28 mouse cellular contexts compared by ENCODE assay signal in genomic region chr8:125639631-125640030, GRCm38 (mm10). TPM values are rescaled to one million over a fixed set of nuclear protein-coding genes. Genes with fewer than 3 reads are reported as not detected.
A peak's percentile ranks its signal among the peaks of the same experiment; 100 is the strongest.
DNase-seq lines count a peak whose midpoint lies in the region; ATAC-seq and TF ChIP-seq lines count a peak whose summit lies in the region.
"Had no signal": no experiment of that assay in that cellular context is flagged by ENCODE, and none has a peak within 500 bp of the region (broad histone marks: within the 10 kb centered on the region; RNA-seq: fewer than 3 reads in every experiment).

No protein-coding gene starts in this region.

- ATAC-seq in midbrain, embryonic 11.5 days (ENCODE audit: low FRiP score): no peak
- no peak for ATAC-seq in midbrain, embryonic 15.5 days (replicated peaks)
- no peak for ATAC-seq in monocyte, adult 5-6 weeks (replicated peaks; ENCODE audit: insufficient number of reproducible peaks, low FRiP score, low TSS enrichment, poor library complexity, severe bottlenecking)
- ATAC-seq: activated CD4-positive, CD25-positive, alpha-beta regulatory T cell, adult 4 months; CD4-positive, CD25-positive, alpha-beta regulatory T cell, adult 4 months; forebrain, embryonic 14.5 days; forebrain, embryonic 16.5 days had no signal

- no peak overlapping the region for H3K27ac ChIP-seq in midbrain, embryonic 11.5 days (ENCODE audit: low read depth, low read length)
- H3K27ac ChIP-seq in midbrain, embryonic 15.5 days: no peak overlapping the region
- H3K27ac ChIP-seq in bone marrow macrophage, adult 2 months (ENCODE audit: insufficient read depth, low read depth, low read length): peak overlapping the region; percentile 19; the same call in 1 of the 2 replicates
- H3K27ac ChIP-seq: embryonic facial prominence, embryonic 13.5 days; embryonic facial prominence, embryonic 15.5 days; forebrain, embryonic 10.5 days; forebrain, embryonic 12.5 days had no signal

- no peak for TF ChIP-seq POLR2A in bone marrow macrophage, adult 2 months (IDR thresholded peaks at IDR 0.05; ENCODE audit: borderline replicate concordance, low read depth, low read length)

- H3K9ac ChIP-seq in midbrain, embryonic 11.5 days (ENCODE audit: low read length): no peak overlapping the region
- H3K9ac ChIP-seq in midbrain, embryonic 15.5 days: no peak overlapping the region
- H3K9ac ChIP-seq: embryonic facial prominence, embryonic 13.5 days; embryonic facial prominence, embryonic 15.5 days; forebrain, embryonic 12.5 days had no signal

- no peak overlapping the region for H3K4me2 ChIP-seq in midbrain, embryonic 11.5 days
- no peak overlapping the region for H3K4me2 ChIP-seq in midbrain, embryonic 15.5 days
- H3K4me2 ChIP-seq: embryonic facial prominence, embryonic 13.5 days; embryonic facial prominence, embryonic 15.5 days; forebrain, embryonic 12.5 days had no signal

- no peaks in the 10 kb centered on the region for H3K36me3 ChIP-seq in midbrain, embryonic 11.5 days (ENCODE audit: control insufficient read depth, insufficient read depth, low read length)
- H3K36me3 ChIP-seq in midbrain, embryonic 15.5 days (replicated peaks): no peaks in the 10 kb centered on the region
- H3K36me3 ChIP-seq: embryonic facial prominence, embryonic 13.5 days; embryonic facial prominence, embryonic 15.5 days; forebrain, embryonic 10.5 days; forebrain, embryonic 12.5 days; G1E had no signal

- no peaks in the 10 kb centered on the region for H3K4me1 ChIP-seq in midbrain, embryonic 11.5 days (ENCODE audit: control insufficient read depth, insufficient read depth, low read length)
- 0 out of 2 replicates have a peak, but pooled peaks cover 3% of the 10 kb centered on the region for H3K4me1 ChIP-seq in midbrain, embryonic 15.5 days
- peaks cover 22% of the 10 kb centered on the region for H3K4me1 ChIP-seq in bone marrow macrophage, adult 2 months (ENCODE audit: control insufficient read depth, insufficient read depth, low read length)
- H3K4me1 ChIP-seq: forebrain, embryonic 10.5 days; forebrain, embryonic 12.5 days had no signal

- H3K27me3 ChIP-seq in midbrain, embryonic 11.5 days (ENCODE audit: control insufficient read depth, insufficient read depth, low read length): no peaks in the 10 kb centered on the region
- no peaks in the 10 kb centered on the region for H3K27me3 ChIP-seq in midbrain, embryonic 15.5 days (replicated peaks)
- H3K27me3 ChIP-seq: CH12.LX; embryonic facial prominence, embryonic 13.5 days; embryonic facial prominence, embryonic 15.5 days; forebrain, embryonic 12.5 days had no signal

- no peak for TF ChIP-seq CTCF in bone marrow macrophage, adult 2 months (IDR thresholded peaks at IDR 0.05; ENCODE audit: low read depth, low read length)

- peak; percentile 71 for DNase-seq in midbrain, embryonic 11.5 days (ENCODE audit: low spot score, missing footprints)
- peak; percentile 90 for DNase-seq in NIH3T3 (ENCODE audit: low read depth)
- DNase-seq in fibroblast of lung, adult 2 months (ENCODE audit: low read depth): peak; percentile 50
- DNase-seq in left cerebral cortex, adult 8-10 months (ENCODE audit: low spot score in 2 of 2): no peak
- no peak for DNase-seq in ovary, postnatal 36 days (ENCODE audit: low spot score)
- DNase-seq: adrenal gland, adult 8-10 months; adrenal gland, postnatal 14 days; B cell, adult 2 months; cerebellum, adult 11 months; cerebellum, adult 18-20 months; cerebellum, adult 8-10 months; cerebellum, adult 9-11 months; cerebellum, postnatal 14 days; cerebellum, postnatal 36 days; embryo, embryonic 11 days had no signal

- H3K9me3 ChIP-seq in midbrain, embryonic 11.5 days (ENCODE audit: control insufficient read depth, low read length): no peaks in the 10 kb centered on the region
- H3K9me3 ChIP-seq in midbrain, embryonic 15.5 days: no peaks in the 10 kb centered on the region
- H3K9me3 ChIP-seq: embryonic facial prominence, embryonic 13.5 days; embryonic facial prominence, embryonic 15.5 days had no signal

- H3K4me3 ChIP-seq in midbrain, embryonic 11.5 days (ENCODE audit: low read depth, low read length): no peak overlapping the region
- no peak overlapping the region for H3K4me3 ChIP-seq in midbrain, embryonic 15.5 days
- H3K4me3 ChIP-seq in bone marrow macrophage, adult 2 months (ENCODE audit: insufficient read depth, low read length): no peak overlapping the region
- H3K4me3 ChIP-seq: embryonic facial prominence, embryonic 13.5 days; embryonic facial prominence, embryonic 15.5 days; forebrain, embryonic 10.5 days; forebrain, embryonic 12.5 days had no signal

- WGBS in midbrain, embryonic 11.5 days: 87% methylated on average over 2 of the region's 2 CpGs
- 81% methylated on average over 2 of the region's 2 CpGs for WGBS in midbrain, embryonic 15.5 days

RNA-seq across cellular contexts. Expression of gene Map10, which starts 30.0 kb away (rescaled TPM):
- polyA plus RNA-seq in midbrain, embryonic 11.5 days (2014; fragmentation: Nextera tagmentation; extraction: Ambion mirVana): 8.5 and 10.4 TPM in 2 replicates
- 8.9 and 9.3 TPM in 2 replicates for polyA plus RNA-seq in midbrain, embryonic 15.5 days (2015; fragmentation: Nextera tagmentation; extraction: Ambion mirVana)
- polyA plus RNA-seq in bone marrow macrophage, adult 2 months (2012; ENCODE audit: insufficient read depth, insufficient read length, missing spikeins): 0.92 and 1.2 TPM in 2 replicates
- total RNA-seq in left cerebral cortex, adult 8-10 months (2022): 1 to 10 TPM; 4.2 to 5.6 (median 4.6) TPM
- total RNA-seq in monocyte, adult 5-6 weeks (2017): 1.5 to 3.0 TPM (median 2.5 TPM) in 3 replicates
- polyA plus RNA-seq: G1E had no signal

Comparison
In these comparisons a context has a peak if more than half of its experiments do, and no peak if none do; other contexts are left out.
1. DNase-seq: peak in midbrain, embryonic 11.5 days (single experiment), NIH3T3 (single experiment) and fibroblast of lung, adult 2 months (single experiment); none in left cerebral cortex, adult 8-10 months (0 of 2) and ovary, postnatal 36 days (single experiment).